Mouse (Mus musculus) splenic B cell, adult 2 months (primary cell): ENCODE measurements at regions not wholly inside any gene's neighbourhood (a gene's known extent, or its start where the extent isn't known, plus 50 kb on each side); places are given as distances from the start of the nearest gene placed in this dataset.

Source experiments
- DNase-seq: peaks from one replicate; pipeline ENCODE4 v3.0.0-alpha.2; 2011; ENCODE audit warnings: low read depth, low spot score
- H3K27me3 ChIP-seq: 2 replicates; pipeline ENCODE4 v1.6.1; 2012; ENCODE audit warnings: mild to moderate bottlenecking, low read length, moderate library complexity, mixed read lengths; ENCODE audit not compliant: control insufficient read depth, poor library complexity, insufficient read depth, severe bottlenecking
- H3K36me3 ChIP-seq: 2 replicates; pipeline ENCODE4 v1.6.1; 2012; ENCODE audit warnings: mild to moderate bottlenecking, low read length, moderate library complexity, mixed read lengths; ENCODE audit not compliant: control insufficient read depth, poor library complexity, insufficient read depth, severe bottlenecking

GRCm38 (mm10) chr15:11644779-11645178 is 245.3 kb upstream of the Tars start:
- DNase-seq: no peak
- Histone ChIP-seq H3K27me3 (no peaks in the 10 kb centered on the region), H3K36me3 (no peaks in the 10 kb centered on the region)

- H3K36me3 ChIP-seq: no peaks in the 10 kb centered on the region
- no peak for DNase-seq
- H3K27me3 ChIP-seq: no peaks in the 10 kb centered on the region
These were observed 231.2 kb upstream of the Tars start for GRCm38 (mm10) chr15:11630654-11631053.

- no peaks in the 10 kb centered on the region for H3K27me3 ChIP-seq
- DNase-seq: no peak
- H3K36me3 ChIP-seq: no peaks in the 10 kb centered on the region
These were observed 227.0 kb upstream of the Tars start for GRCm38 (mm10) chr15:11626433-11626832.

- no peak for DNase-seq
- Histone ChIP-seq H3K27me3 (no peaks in the 10 kb centered on the region), H3K36me3 (no peaks in the 10 kb centered on the region)
These were observed 213.0 kb upstream of the Tars start for GRCm38 (mm10) chr15:11612416-11612815.

GRCm38 (mm10) chr15:11610043-11610670 is 210.7 kb upstream of the Tars start:
- Histone ChIP-seq H3K36me3 (no peaks in the 10 kb centered on the region), H3K27me3 (no peaks in the 10 kb centered on the region)
- no peak for DNase-seq

GRCm38 (mm10) chr15:11607489-11607888 is 208.0 kb upstream of the Tars start:
- no peak for DNase-seq
- H3K36me3 ChIP-seq: no peaks in the 10 kb centered on the region

GRCm38 (mm10) chr15:11605677-11606076 is 206.2 kb upstream of the Tars start:
- no peaks in the 10 kb centered on the region for H3K27me3 ChIP-seq
- H3K36me3 ChIP-seq: no peaks in the 10 kb centered on the region
- DNase-seq: no peak

More at GRCm38 (mm10) chr15:11607489-11607888, 208.0 kb upstream of the Tars start:
- no peaks in the 10 kb centered on the region for H3K27me3 ChIP-seq

GRCm38 (mm10) chr15:11597021-11597420 is 197.6 kb upstream of the Tars start:
- H3K27me3 ChIP-seq: no peaks in the 10 kb centered on the region
- no peak for DNase-seq
- no peaks in the 10 kb centered on the region for H3K36me3 ChIP-seq

- Histone ChIP-seq H3K27me3 (no peaks in the 10 kb centered on the region), H3K36me3 (no peaks in the 10 kb centered on the region)
- peak; percentile 11 for DNase-seq
These were observed 191.2 kb upstream of the Tars start for GRCm38 (mm10) chr15:11590542-11591116.

- no peak for DNase-seq
- H3K27me3 ChIP-seq: no peaks in the 10 kb centered on the region
- H3K36me3 ChIP-seq: no peaks in the 10 kb centered on the region
These were observed 190.3 kb upstream of the Tars start for GRCm38 (mm10) chr15:11589795-11590194.

GRCm38 (mm10) chr15:11586384-11586783 is 186.9 kb upstream of the Tars start:
- no peak for DNase-seq
- no peaks in the 10 kb centered on the region for H3K36me3 ChIP-seq
- no peaks in the 10 kb centered on the region for H3K27me3 ChIP-seq

GRCm38 (mm10) chr15:11584155-11584554 is 184.7 kb upstream of the Tars start:
- H3K27me3 ChIP-seq: no peaks in the 10 kb centered on the region
- no peak for DNase-seq
- no peaks in the 10 kb centered on the region for H3K36me3 ChIP-seq

- H3K36me3 ChIP-seq: no peaks in the 10 kb centered on the region
- H3K27me3 ChIP-seq: no peaks in the 10 kb centered on the region
- no peak for DNase-seq
These were observed 178.9 kb upstream of the Tars start for GRCm38 (mm10) chr15:11578331-11578730.

- Histone ChIP-seq H3K36me3 (no peaks in the 10 kb centered on the region), H3K27me3 (no peaks in the 10 kb centered on the region)
- no peak for DNase-seq
These were observed 174.9 kb upstream of the Tars start for GRCm38 (mm10) chr15:11574359-11574758.

GRCm38 (mm10) chr15:11573496-11573895 is 174.0 kb upstream of the Tars start:
- Histone ChIP-seq H3K27me3 (no peaks in the 10 kb centered on the region), H3K36me3 (no peaks in the 10 kb centered on the region)
- DNase-seq: no peak

GRCm38 (mm10) chr15:11572063-11572462 is 172.6 kb upstream of the Tars start:
- DNase-seq: no peak
- H3K36me3 ChIP-seq: no peaks in the 10 kb centered on the region
- H3K27me3 ChIP-seq: no peaks in the 10 kb centered on the region
